Comparison of ENCODE assay signal across 16 mouse cellular contexts in the genomic region with DNA sequence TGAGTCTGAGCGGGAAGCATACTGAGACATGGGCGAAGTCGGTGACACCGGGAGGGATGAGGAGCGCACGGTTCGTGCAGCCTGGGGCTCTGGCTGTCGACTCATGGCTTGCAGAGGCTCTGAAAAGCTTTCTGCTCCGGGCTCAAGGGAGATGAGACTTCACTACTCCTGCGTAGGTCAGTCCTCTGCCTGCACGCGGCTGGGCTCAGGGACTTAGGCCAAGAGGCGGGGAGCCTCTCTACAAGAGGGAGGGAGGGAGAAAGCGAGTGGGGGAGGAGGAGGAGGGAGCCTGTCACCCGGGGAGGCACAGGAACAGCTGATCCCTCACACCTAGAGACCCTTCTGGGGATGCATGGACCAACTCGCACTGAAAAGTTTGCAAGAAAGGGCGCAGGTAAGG. TPM values are rescaled to one million over a fixed set of nuclear protein-coding genes. Genes with fewer than 3 reads are reported as not detected.
DNase-seq lines count a peak whose midpoint lies in the region; ATAC-seq and TF ChIP-seq lines count a peak whose summit lies in the region.
"Had no signal": no experiment of that assay in that cellular context is flagged by ENCODE, and none has a peak within 500 bp of the region (broad histone marks: within the 10 kb centered on the region; RNA-seq: fewer than 3 reads in every experiment).

Gene Tmem233 (minus strand): TSS at position 164 of the 400 bp plus-strand sequence.

- no peaks in the 10 kb centered on the region for H3K9me3 ChIP-seq in hindbrain, embryonic 10.5 days
- H3K9me3 ChIP-seq in hindbrain, embryonic 11.5 days (ENCODE audit: control insufficient read depth, low read length) = no peaks in the 10 kb centered on the region
- H3K9me3 ChIP-seq in midbrain, embryonic 14.5 days (ENCODE audit: control insufficient read depth, low read length) = no peaks in the 10 kb centered on the region
- H3K9me3 ChIP-seq in intestine, embryonic 15.5 days = no peaks in the 10 kb centered on the region
- H3K9me3 ChIP-seq: lung, embryonic 15.5 days had no signal

- H3K4me1 ChIP-seq in hindbrain, embryonic 10.5 days (replicated peaks) = peaks cover 12% of the 10 kb centered on the region
- H3K4me1 ChIP-seq in hindbrain, embryonic 11.5 days (replicated peaks; ENCODE audit: control insufficient read depth, insufficient read depth, low read length) = no peaks in the 10 kb centered on the region
- no peaks in the 10 kb centered on the region for H3K4me1 ChIP-seq in midbrain, embryonic 14.5 days (ENCODE audit: control insufficient read depth, insufficient read depth, low read length)
- no peaks in the 10 kb centered on the region for H3K4me1 ChIP-seq in intestine, embryonic 15.5 days (replicated peaks)
- H3K4me1 ChIP-seq: lung, embryonic 15.5 days had no signal

- peaks cover 31% of the 10 kb centered on the region for H3K27me3 ChIP-seq in hindbrain, embryonic 10.5 days (ENCODE audit: insufficient read depth, poor library complexity, severe bottlenecking)
- H3K27me3 ChIP-seq in hindbrain, embryonic 11.5 days (ENCODE audit: control insufficient read depth, insufficient read depth, low read length) = peaks cover 11% of the 10 kb centered on the region
- peaks cover 13% of the 10 kb centered on the region; the same call in 1 of the 2 replicates for H3K27me3 ChIP-seq in midbrain, embryonic 14.5 days (ENCODE audit: control insufficient read depth, insufficient read depth, low read length)
- peaks cover 19% of the 10 kb centered on the region for H3K27me3 ChIP-seq in intestine, embryonic 15.5 days (replicated peaks)

- WGBS in hindbrain, embryonic 10.5 days = 13% methylated on average over 17 of the region's 17 CpGs
- WGBS in hindbrain, embryonic 11.5 days = 14% methylated on average over 17 of the region's 17 CpGs
- WGBS in midbrain, embryonic 14.5 days = 13% methylated on average over 17 of the region's 17 CpGs
- 12% methylated on average over 17 of the region's 17 CpGs for WGBS in intestine, embryonic 15.5 days

- ATAC-seq in hindbrain, embryonic 11.5 days (ENCODE audit: low FRiP score) = no peak
- ATAC-seq in midbrain, embryonic 14.5 days (ENCODE audit: low FRiP score, low TSS enrichment) = no peak
- ATAC-seq in intestine, embryonic 15.5 days = no peak

- no peak within 1 kb of the TSS for H3K27ac ChIP-seq in hindbrain, embryonic 10.5 days
- H3K27ac ChIP-seq in hindbrain, embryonic 11.5 days (ENCODE audit: low read depth, low read length) = no peak within 1 kb of the TSS
- peak within 1 kb of the TSS; percentile 95 for H3K27ac ChIP-seq in gastrocnemius, adult 2 months
- no peak within 1 kb of the TSS for H3K27ac ChIP-seq in midbrain, embryonic 14.5 days (replicated peaks; ENCODE audit: low read depth, low read length)
- H3K27ac ChIP-seq in intestine, embryonic 15.5 days = no peak within 1 kb of the TSS
- H3K27ac ChIP-seq: kidney, postnatal 0 days; lung, embryonic 15.5 days had no signal

- intact Hi-C loops in gastrocnemius, adult 2 months (cut with DNase I) = loop anchor here (2.0 kb wide), 2 partner anchors 38 to 46 kb away; no protein-coding TSS in a partner anchor

- peak within 1 kb of the TSS; percentile 29 for H3K4me3 ChIP-seq in hindbrain, embryonic 10.5 days
- no peak within 1 kb of the TSS for H3K4me3 ChIP-seq in hindbrain, embryonic 11.5 days (ENCODE audit: low read depth, low read length)
- H3K4me3 ChIP-seq in gastrocnemius, adult 2 months = peak within 1 kb of the TSS; percentile 86
- H3K4me3 ChIP-seq in midbrain, embryonic 14.5 days (replicated peaks; ENCODE audit: low read depth, low read length) = no peak within 1 kb of the TSS
- no peak within 1 kb of the TSS for H3K4me3 ChIP-seq in intestine, embryonic 15.5 days (replicated peaks)
- H3K4me3 ChIP-seq: lung, embryonic 15.5 days had no signal

- no peak for TF ChIP-seq CTCF in brain, embryonic 14.5 days (IDR thresholded peaks at IDR 0.05; ENCODE audit: borderline replicate concordance, extremely low read depth, insufficient read depth, insufficient read length)
- no peak for TF ChIP-seq CTCF in gastrocnemius, adult 2 months (IDR thresholded peaks at IDR 0.05)

- H3K9ac ChIP-seq in hindbrain, embryonic 11.5 days (ENCODE audit: low read depth, low read length) = no peak within 1 kb of the TSS
- no peak within 1 kb of the TSS for H3K9ac ChIP-seq in midbrain, embryonic 14.5 days (replicated peaks; ENCODE audit: low read length)
- H3K9ac ChIP-seq in intestine, embryonic 15.5 days = no peak within 1 kb of the TSS
- H3K9ac ChIP-seq: lung, embryonic 15.5 days had no signal

- peak; percentile 3 for DNase-seq in hindbrain, embryonic 10.5 days (ENCODE audit: low spot score)
- DNase-seq in hindbrain, embryonic 11.5 days (ENCODE audit: low spot score) = no peak
- DNase-seq in brain, embryonic 14.5 days (ENCODE audit: low read depth) = peak; percentile 5
- peak; percentile 92 for DNase-seq in gastrocnemius, adult 2 months
- peak; percentile 2 for DNase-seq in midbrain, embryonic 14.5 days
- no peak for DNase-seq in thymus, postnatal 14 days
- DNase-seq: adrenal gland, adult 2 months; cerebellum, adult 11-12 months had no signal

- no peak for TF ChIP-seq POLR2A in brain, embryonic 14.5 days (IDR thresholded peaks at IDR 0.05; ENCODE audit: borderline replicate concordance, extremely low read depth, insufficient read depth, insufficient read length, poor library complexity, severe bottlenecking)

- no peaks in the 10 kb centered on the region for H3K36me3 ChIP-seq in hindbrain, embryonic 10.5 days
- H3K36me3 ChIP-seq in hindbrain, embryonic 11.5 days (ENCODE audit: control insufficient read depth, insufficient read depth, low read length) = no peaks in the 10 kb centered on the region
- no peaks in the 10 kb centered on the region for H3K36me3 ChIP-seq in midbrain, embryonic 14.5 days (ENCODE audit: control insufficient read depth, insufficient read depth, low read length)
- no peaks in the 10 kb centered on the region for H3K36me3 ChIP-seq in intestine, embryonic 15.5 days
- H3K36me3 ChIP-seq: G1E; lung, embryonic 15.5 days had no signal

- H3K4me2 ChIP-seq in hindbrain, embryonic 11.5 days (replicated peaks; ENCODE audit: low read depth, low read length) = no peak within 1 kb of the TSS
- H3K4me2 ChIP-seq in midbrain, embryonic 14.5 days (ENCODE audit: low read length) = no peak within 1 kb of the TSS
- no peak within 1 kb of the TSS for H3K4me2 ChIP-seq in intestine, embryonic 15.5 days (replicated peaks)
- H3K4me2 ChIP-seq: lung, embryonic 15.5 days had no signal

RNA-seq across cellular contexts. Expression of gene Tmem233, which starts in this region (rescaled TPM):
- polyA plus RNA-seq in hindbrain, embryonic 10.5 days (2016; fragmentation: Nextera tagmentation; extraction: Ambion mirVana) = not detected in 2 replicates
- polyA plus RNA-seq in hindbrain, embryonic 11.5 days (2014; fragmentation: Nextera tagmentation; extraction: Ambion mirVana) = not detected in 2 replicates
- not detected in 2 replicates for polyA plus RNA-seq in brain, embryonic 14.5 days (2012; rRNA removed)
- 100 to 1,000 TPM; 102 to 138 TPM for total RNA-seq in gastrocnemius, adult 2 months (2021)
- not detected in 2 replicates for polyA plus RNA-seq in midbrain, embryonic 14.5 days (2014; fragmentation: Nextera tagmentation; extraction: Ambion mirVana)
- not detected in 2 replicates for polyA plus RNA-seq in intestine, embryonic 15.5 days (2015; fragmentation: Nextera tagmentation; extraction: Ambion mirVana)
- total RNA-seq: adrenal gland, adult 2 months; granulocyte monocyte progenitor cell, adult 5-6 weeks; left cerebral cortex, postnatal 25 days had no signal
- polyA plus RNA-seq: adrenal gland, adult 2 months; G1E; kidney, postnatal 0 days; neural tube, embryonic 11.5 days; small intestine, adult 2 months had no signal

Comparison
In these comparisons a context has a peak if more than half of its experiments do, and no peak if none do; other contexts are left out.
1. Peak in DNase-seq and H3K4me3 ChIP-seq in hindbrain, embryonic 10.5 days; RNA of the gene not detected or under 1 TPM.
2. Peak in DNase-seq in brain, embryonic 14.5 days; RNA of the gene not detected or under 1 TPM.
3. Peak in DNase-seq in midbrain, embryonic 14.5 days; RNA of the gene not detected or under 1 TPM.